Mouse (Mus musculus) kidney, postnatal 0 days (tissue): ENCODE data around the gene Wdr77. TPM values are rescaled to one million over a fixed set of nuclear protein-coding genes. Genes with fewer than 3 reads are reported as not detected.
"Not testable (repeated sequence)": the region's sequence is repeated elsewhere in the genome, so short reads cannot be mapped to it uniquely, and the experiment has no call there.

Experiments used
- ATAC-seq: fragments of 200-750 bp; cut with Nextera tagmentation; replicated peaks from 2 replicates; pipeline ENCODE4 v1.8.0; 2017; ENCODE audit warnings: low read depth, moderate number of reproducible peaks, moderate TSS enrichment, moderate library complexity; ENCODE audit not compliant: low FRiP score
- DNase-seq: peaks from one replicate; pipeline ENCODE4 v3.0.0-alpha.2; 2016; ENCODE audit warnings: low spot score
- H3K27ac ChIP-seq: fragments of 300-500 bp; sonication (generic); 2 replicates; pipeline ENCODE4 v1.5.1; 2014; ENCODE audit warnings: mild to moderate bottlenecking
- H3K27me3 ChIP-seq: fragments of 300-500 bp; sonication (generic); 2 replicates; pipeline ENCODE4 v1.6.1; 2014; ENCODE audit warnings: low read length, mixed read lengths; ENCODE audit not compliant: insufficient read depth
- H3K36me3 ChIP-seq: fragments of 300-500 bp; sonication (generic); 2 replicates; pipeline ENCODE4 v1.6.1; 2014; ENCODE audit warnings: low read length, mixed read lengths; ENCODE audit not compliant: insufficient read depth
- H3K4me1 ChIP-seq: fragments of 300-500 bp; sonication (generic); replicated peaks from 2 replicates; pipeline ENCODE4 v1.6.1; 2014; ENCODE audit warnings: antibody characterized with exemption, low read length, mixed read lengths; ENCODE audit not compliant: insufficient read depth
- H3K4me2 ChIP-seq: fragments of 300-500 bp; sonication (generic); 2 replicates; pipeline ENCODE4 v1.6.1; 2014; ENCODE audit warnings: mild to moderate bottlenecking, low read length, moderate library complexity, mixed read lengths
- H3K4me3 ChIP-seq: fragments of 300-500 bp; sonication (generic); replicated peaks from 2 replicates; pipeline ENCODE4 v1.5.1; 2014; ENCODE audit warnings: low read depth, low read length
- H3K9ac ChIP-seq: fragments of 300-500 bp; sonication (generic); 2 replicates; pipeline ENCODE4 v1.6.1; 2014; ENCODE audit warnings: low read depth, low read length
- H3K9me3 ChIP-seq: fragments of 300-500 bp; sonication (generic); replicated peaks from 2 replicates; pipeline ENCODE4 v1.6.1; 2016; ENCODE audit warnings: low read length, inconsistent platforms, mixed read lengths
- CTCF ChIP-seq: IDR thresholded peaks from 2 replicates; pipeline ENCODE4 v1.5.1; 2016; ENCODE audit warnings: antibody characterized with exemption, low read depth, mild to moderate bottlenecking, moderate library complexity
- WGBS: fragments of 180-500 bp; shearing (Covaris S2); extraction: QIAGEN DNeasy Blood & Tissue Kit; methylation state at CpG from one replicate; pipeline ENCODE4 v1.1.7; 2014; 5-methylcytosine and 5-hydroxymethylcytosine counted together
- polyA plus RNA-seq: library from polyadenylated mRNA; unstranded; fragments of >200 nt; fragmentation: Nextera tagmentation; extraction: Ambion mirVana; gene quantifications from 2 replicates; pipeline ENCODE4 v1.2.1, GENCODE M21; 2015

Gene Wdr77
- 98.2 and 102 TPM in 2 replicates for polyA plus RNA-seq

DNA sequence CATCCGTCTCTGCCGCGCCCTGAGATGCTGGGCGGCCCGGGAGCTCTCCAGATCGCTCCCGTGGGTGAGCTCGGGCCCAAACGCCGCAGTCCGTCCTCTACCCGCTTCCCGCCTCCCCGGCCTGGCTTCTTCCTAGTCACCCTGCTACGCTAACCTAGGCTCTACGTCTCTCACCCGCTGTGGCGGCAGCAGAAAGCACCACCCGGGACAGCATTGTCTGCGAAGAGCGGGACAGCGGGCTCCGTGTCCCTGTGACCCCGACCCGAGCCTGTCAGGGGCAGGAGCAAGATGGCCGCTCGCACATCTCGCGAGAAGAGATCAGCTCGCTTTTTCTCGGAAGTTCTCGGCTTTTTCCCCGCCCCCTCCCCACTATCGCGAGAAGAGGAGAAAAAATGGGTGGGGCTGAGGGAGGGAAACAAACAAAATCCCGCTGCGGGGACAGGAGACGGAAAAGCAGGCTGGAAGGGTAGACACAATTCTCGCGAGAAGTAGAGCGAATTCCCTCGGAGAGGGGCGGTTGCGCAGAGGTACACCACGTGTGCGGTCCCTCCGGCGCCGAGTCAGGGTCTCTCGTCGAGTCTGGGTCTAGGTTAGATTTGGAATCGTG lies at the start of gene Wdr77:
Wdr77 (plus strand) TSS at position 396 of the 607 bp plus-strand sequence.
- ATAC-seq = peak; percentile 97
- peaks cover 18% of the 10 kb centered on the region for H3K4me1 ChIP-seq
- peak within 1 kb of the TSS; percentile 97 for H3K27ac ChIP-seq
- no peaks in the 10 kb centered on the region for H3K27me3 ChIP-seq
- H3K4me2 ChIP-seq = peak within 1 kb of the TSS; percentile 88
- WGBS = under 1% methylated on average over 52 of the region's 52 CpGs
- peak within 1 kb of the TSS; percentile 95 for H3K9ac ChIP-seq
- H3K4me3 ChIP-seq = peak within 1 kb of the TSS; percentile 80
- H3K9me3 ChIP-seq = no peaks in the 10 kb centered on the region
- peaks cover 24% of the 10 kb centered on the region for H3K36me3 ChIP-seq
- no peak for TF ChIP-seq CTCF
- peak; percentile 100 for DNase-seq

GRCm38 (mm10) chr3:105910519-105911190 lies 48.5 kb upstream of the Wdr77 start:
- no peak for TF ChIP-seq CTCF
- no peak overlapping the region for H3K4me3 ChIP-seq
- no peaks in the 10 kb centered on the region for H3K27me3 ChIP-seq
- no peaks in the 10 kb centered on the region for H3K4me1 ChIP-seq
- no peaks in the 10 kb centered on the region for H3K36me3 ChIP-seq
- no peak overlapping the region for H3K27ac ChIP-seq
- ATAC-seq = no peak
- H3K4me2 ChIP-seq = no peak overlapping the region
- DNase-seq = no peak
- no peaks in the 10 kb centered on the region for H3K9me3 ChIP-seq
- H3K9ac ChIP-seq = no peak overlapping the region
- WGBS = 85% methylated on average over 11 of the region's 11 CpGs

DNA sequence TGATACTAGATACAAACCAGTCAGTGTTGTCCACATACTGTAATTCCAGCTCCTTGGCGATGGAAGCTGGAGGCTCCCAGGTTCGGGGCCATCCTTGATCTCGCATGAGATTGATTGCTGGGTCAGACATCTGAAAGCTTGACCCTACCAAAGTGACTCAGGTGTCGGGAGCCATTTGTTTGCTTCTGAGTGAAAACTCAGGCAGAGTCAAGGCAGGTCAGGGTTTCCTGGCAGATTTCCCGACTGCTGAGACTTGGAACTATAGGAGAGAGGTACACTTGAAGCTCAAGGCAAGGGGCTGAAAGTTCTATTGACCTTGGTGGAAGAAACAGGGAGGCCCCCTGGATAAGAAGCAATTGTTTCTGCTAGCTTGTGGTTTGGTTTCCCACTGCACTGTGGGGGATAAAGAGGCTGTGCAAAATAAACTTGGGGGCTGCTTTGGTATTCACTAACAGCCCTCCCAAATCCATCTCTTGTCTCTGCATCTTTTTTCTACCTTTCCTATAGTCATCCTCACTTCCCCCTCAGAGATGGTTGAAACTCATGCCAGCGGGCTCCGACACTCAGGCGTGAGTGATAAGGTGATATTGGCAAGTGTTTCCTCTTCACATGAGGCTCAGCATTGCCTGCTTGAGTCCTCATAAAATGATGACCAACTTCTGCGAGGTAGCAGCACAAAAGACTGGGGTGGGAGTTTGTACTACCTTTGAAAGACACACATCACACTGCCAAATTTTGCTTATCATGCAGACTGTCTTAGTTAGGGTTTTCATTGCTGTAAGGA lies 46.9 kb upstream of the Wdr77 start:
- Histone ChIP-seq H3K27me3 (no peaks in the 10 kb centered on the region), H3K9ac (no peak overlapping the region), H3K27ac (no peak overlapping the region), H3K36me3 (no peaks in the 10 kb centered on the region), H3K4me3 (no peak overlapping the region), H3K4me2 (no peak overlapping the region), H3K9me3 (no peaks in the 10 kb centered on the region), H3K4me1 (no peaks in the 10 kb centered on the region)
- DNase-seq = no peak
- no peak for ATAC-seq
- no peak for TF ChIP-seq CTCF
- WGBS = 54% methylated on average over 9 of the region's 9 CpGs

DNA sequence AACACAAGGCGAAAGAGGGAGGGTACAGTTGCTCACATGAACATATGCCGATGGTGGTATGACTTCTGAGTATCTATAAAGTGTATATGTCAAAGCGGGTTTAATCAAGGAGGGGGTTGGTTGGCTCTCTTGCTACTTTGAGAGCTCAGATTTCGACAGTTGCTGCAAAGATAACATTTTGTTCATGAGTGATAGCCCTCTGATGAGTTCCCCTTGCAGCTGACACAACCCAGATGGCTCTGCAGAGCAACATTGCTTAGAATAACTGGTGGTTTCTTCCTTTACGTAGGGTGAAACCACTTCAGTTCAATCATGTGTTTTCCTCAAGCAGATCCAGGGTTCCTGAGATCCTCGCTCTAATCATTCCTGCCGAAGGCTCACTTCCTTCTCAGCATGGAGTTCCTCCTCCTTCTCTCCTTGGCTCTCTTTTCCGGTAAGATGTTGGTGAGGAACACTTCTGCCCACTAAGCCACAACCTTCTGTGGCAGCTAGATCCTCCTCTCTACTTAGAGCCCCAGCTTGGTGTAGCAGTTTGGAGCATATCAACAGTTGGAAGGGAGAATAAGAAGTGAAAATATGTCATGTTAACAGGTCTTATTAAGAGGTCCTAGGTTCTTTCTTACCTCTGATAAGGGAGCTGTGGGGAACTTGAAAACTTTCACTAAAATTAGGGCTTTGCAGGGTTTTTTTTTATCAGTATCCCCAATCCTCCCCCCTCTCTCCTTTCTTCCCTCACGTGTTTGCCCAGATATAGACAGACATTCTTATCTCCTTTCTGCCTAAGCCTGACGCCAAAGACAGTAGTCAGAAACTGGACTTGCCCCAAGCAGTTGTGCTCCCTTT lies 45.1 kb upstream of the Wdr77 start:
- H3K4me3 ChIP-seq = no peak overlapping the region
- H3K4me2 ChIP-seq = no peak overlapping the region
- no peaks in the 10 kb centered on the region for H3K27me3 ChIP-seq
- H3K36me3 ChIP-seq = no peaks in the 10 kb centered on the region
- WGBS = 40% methylated on average over 10 of the region's 10 CpGs
- no peak overlapping the region for H3K27ac ChIP-seq
- DNase-seq (peak; percentile 37), ATAC-seq (no peak)
- H3K9ac ChIP-seq = no peak overlapping the region
- no peak for TF ChIP-seq CTCF
- no peaks in the 10 kb centered on the region for H3K4me1 ChIP-seq
- no peaks in the 10 kb centered on the region for H3K9me3 ChIP-seq

DNA sequence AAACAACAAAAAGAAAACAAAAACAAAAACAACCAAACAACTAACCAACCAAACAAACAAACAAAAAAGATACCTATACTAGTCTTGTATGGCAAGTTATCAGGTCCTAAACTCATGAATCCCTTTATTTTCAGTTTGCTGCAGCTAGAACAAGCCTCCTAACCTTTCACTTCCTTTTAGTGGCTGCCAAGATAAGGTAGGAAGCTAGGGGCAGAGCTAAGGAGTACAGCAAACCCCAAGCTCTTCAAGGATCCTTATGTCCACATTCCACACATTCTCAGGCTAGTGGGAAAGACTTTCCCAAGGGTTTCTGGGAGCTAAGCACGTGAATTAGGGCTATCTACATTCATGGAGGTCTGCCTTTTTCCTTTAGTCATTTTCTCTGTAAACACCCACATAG lies 43.9 kb upstream of the Wdr77 start:
- Histone ChIP-seq H3K4me1 (no peaks in the 10 kb centered on the region), H3K27me3 (no peaks in the 10 kb centered on the region), H3K27ac (no peak overlapping the region), H3K4me2 (no peak overlapping the region), H3K9ac (no peak overlapping the region), H3K9me3 (no peaks in the 10 kb centered on the region), H3K4me3 (no peak overlapping the region), H3K36me3 (no peaks in the 10 kb centered on the region)
- 24% methylated on average over 1 of the region's 1 CpGs for WGBS
- no peak for DNase-seq
- TF ChIP-seq CTCF = no peak
- no peak for ATAC-seq

DNA sequence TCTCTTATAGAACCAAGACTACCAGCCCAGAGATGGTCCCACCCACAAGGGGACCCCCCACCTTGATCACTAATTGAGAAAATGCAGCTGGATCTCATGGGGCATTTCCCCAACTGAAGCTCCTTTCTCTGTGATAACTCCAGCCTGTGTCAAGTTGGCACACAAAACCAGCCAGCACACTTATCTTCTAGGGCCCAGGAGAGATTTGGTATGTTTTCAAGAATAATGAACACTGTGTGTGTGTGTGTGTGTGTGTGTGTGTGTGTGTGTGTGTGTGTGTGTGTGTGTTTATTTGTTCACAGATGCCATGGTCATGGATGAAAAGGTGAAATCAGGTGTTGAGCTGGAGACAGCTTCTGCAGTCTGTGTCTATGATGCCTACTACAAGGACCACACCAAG lies 42.7 kb upstream of the Wdr77 start:
- not testable (repeated sequence) for H3K4me3 ChIP-seq, H3K27ac ChIP-seq, DNase-seq, H3K27me3 ChIP-seq, H3K9ac ChIP-seq, H3K9me3 ChIP-seq, H3K4me2 ChIP-seq, H3K4me1 ChIP-seq, ATAC-seq, H3K36me3 ChIP-seq
